Mouse (Mus musculus) olfactory bulb, adult 2 months (tissue): Measurements from ENCODE around the gene Kmt5a.

Experiments used
- CTCF ChIP-seq: fragments of 200-500 bp; IDR thresholded peaks from 2 replicates; pipeline ENCODE4 v1.5.1; 2012; ENCODE audit warnings: low read depth, mild to moderate bottlenecking, low read length, moderate library complexity; ENCODE audit not compliant: insufficient read depth
- POLR2A ChIP-seq: fragments of 200-500 bp; IDR thresholded peaks from 2 replicates; pipeline ENCODE4 v1.6.1; 2012; ENCODE audit warnings: mild to moderate bottlenecking, low read depth, low read length, moderate library complexity; ENCODE audit not compliant: insufficient read depth

- peak; percentile 93 for TF ChIP-seq POLR2A
- TF ChIP-seq CTCF = no peak
Observed at GRCm38 (mm10) chr5:124444661-124445561, 5.2 kb downstream of the Kmt5a start.
